Comparison of ENCODE assay signal across 8 mouse cellular contexts in the genomic region with DNA sequence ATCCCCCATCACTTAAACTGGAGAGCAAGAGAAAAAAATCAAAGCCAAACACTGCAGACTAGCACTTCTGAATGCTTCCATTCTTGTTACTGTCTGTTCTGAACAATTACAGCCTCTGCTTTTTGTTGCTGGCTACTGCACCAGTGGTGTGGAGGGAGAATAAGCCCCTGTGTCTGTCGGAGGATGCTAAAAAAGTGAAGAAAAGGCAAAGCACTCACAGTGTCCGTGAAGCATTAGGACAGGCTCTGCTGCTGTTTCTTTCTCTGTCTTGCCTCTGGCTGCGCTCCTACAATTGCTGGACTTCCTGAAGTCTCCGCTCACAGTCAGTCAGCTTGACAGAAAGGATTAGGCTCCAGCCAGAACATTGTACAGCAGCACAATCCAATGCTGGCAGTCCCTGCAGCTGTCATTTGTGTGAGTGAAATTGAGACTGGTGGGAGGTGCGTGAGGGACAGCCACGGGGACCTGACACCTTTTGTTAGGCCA.
A peak's percentile ranks its signal among the peaks of the same experiment; 100 is the strongest.
DNase-seq lines count a peak whose midpoint lies in the region.

No protein-coding gene starts in this region.

- DNase-seq in cerebellum, adult 9-11 months: peak; percentile 4
- no peak for DNase-seq in cerebellum, adult 8-10 months
- DNase-seq in right cerebral cortex, postnatal 10 days (ENCODE audit: low spot score in 2 of 2): peak; percentile 49 to 53
- no peak for DNase-seq in right cerebral cortex, adult 18-20 months
- peak; percentile 42 for DNase-seq in lung, postnatal 10 days
- no peak for DNase-seq in spleen, adult 12 weeks (ENCODE audit: low spot score)
- DNase-seq in cerebellum, postnatal 25 days: no peak
- no peak for DNase-seq in spleen, adult 18-20 months

Comparison
In these comparisons a context has a peak if more than half of its experiments do, and no peak if none do; other contexts are left out.
1. DNase-seq: peak in cerebellum, adult 9-11 months (single experiment), right cerebral cortex, postnatal 10 days (2 of 2) and lung, postnatal 10 days (single experiment); none in cerebellum, adult 8-10 months (single experiment), right cerebral cortex, adult 18-20 months (single experiment), spleen, adult 12 weeks (single experiment), cerebellum, postnatal 25 days (0 of 2) and spleen, adult 18-20 months (0 of 2).